Mouse (Mus musculus) forebrain, postnatal 0 days (tissue): Measurements from ENCODE around the gene Epop. TPM values are rescaled to one million over a fixed set of nuclear protein-coding genes. Genes with fewer than 3 reads are reported as not detected.

ENCODE experiments used
- ATAC-seq: fragments of 200-750 bp; cut with Nextera tagmentation; 2 replicates; pipeline ENCODE4 v1.8.0; 2017; ENCODE audit warnings: mild to moderate bottlenecking, moderate library complexity
- DNase-seq: peaks from one replicate; pipeline ENCODE4 v3.0.0-alpha.2; 2015
- H3K27ac ChIP-seq: fragments of 300-500 bp; sonication (generic); 2 replicates; pipeline ENCODE4 v1.5.1; 2014; ENCODE audit warnings: low read depth, mild to moderate bottlenecking, antibody characterized with exemption, low read length, moderate library complexity, mixed read lengths
- H3K27me3 ChIP-seq: fragments of 300-500 bp; sonication (generic); 2 replicates; pipeline ENCODE4 v1.6.1; 2014; ENCODE audit warnings: mild to moderate bottlenecking, low read length, mixed read lengths; ENCODE audit not compliant: insufficient read depth
- H3K36me3 ChIP-seq: fragments of 300-500 bp; sonication (generic); 2 replicates; pipeline ENCODE4 v1.6.1; 2014; ENCODE audit warnings: mild to moderate bottlenecking, moderate library complexity; ENCODE audit not compliant: insufficient read depth
- H3K4me1 ChIP-seq: fragments of 300-500 bp; sonication (generic); 2 replicates; pipeline ENCODE4 v1.6.1; 2014; ENCODE audit warnings: antibody characterized with exemption; ENCODE audit not compliant: insufficient read depth
- H3K4me2 ChIP-seq: fragments of 300-500 bp; sonication (generic); 2 replicates; pipeline ENCODE4 v1.6.1; 2014; ENCODE audit warnings: low read depth, mild to moderate bottlenecking, moderate library complexity
- H3K4me3 ChIP-seq: fragments of 300-500 bp; sonication (generic); 2 replicates; pipeline ENCODE4 v1.5.1; 2014; ENCODE audit warnings: low read depth, low read length, mixed read lengths
- H3K9ac ChIP-seq: fragments of 300-500 bp; sonication (generic); 2 replicates; pipeline ENCODE4 v1.6.1; 2014; ENCODE audit warnings: mild to moderate bottlenecking
- H3K9me3 ChIP-seq: fragments of 300-500 bp; sonication (generic); 2 replicates; pipeline ENCODE4 v1.6.1; 2016; ENCODE audit warnings: low read length
- CTCF ChIP-seq: sonication (generic); IDR thresholded peaks from 2 replicates; pipeline ENCODE4 v1.5.1; 2016; ENCODE audit warnings: antibody characterized with exemption, control low read depth, low read depth
- WGBS: fragments of 180-500 bp; shearing (Covaris S2); extraction: QIAGEN DNeasy Blood & Tissue Kit; methylation state at CpG from one replicate; pipeline ENCODE4 v1.1.7; 2014; 5-methylcytosine and 5-hydroxymethylcytosine counted together
- polyA plus RNA-seq: library from polyadenylated mRNA; unstranded; fragments of >200 nt; fragmentation: Nextera tagmentation; extraction: Ambion mirVana; gene quantifications from 2 replicates; pipeline ENCODE4 v1.2.1, GENCODE M21; 2015
- total RNA-seq: library from RNA; depleted of rRNA; stranded (reverse); fragments of >200 nt; gene quantifications from 2 replicates; pipeline ENCODE4 v1.2.3, GENCODE M21; 2014

Epop gene
- total and polyA plus RNA-seq, 2 experiments from 2014 or later: 3.6 to 6.8 TPM

DNA sequence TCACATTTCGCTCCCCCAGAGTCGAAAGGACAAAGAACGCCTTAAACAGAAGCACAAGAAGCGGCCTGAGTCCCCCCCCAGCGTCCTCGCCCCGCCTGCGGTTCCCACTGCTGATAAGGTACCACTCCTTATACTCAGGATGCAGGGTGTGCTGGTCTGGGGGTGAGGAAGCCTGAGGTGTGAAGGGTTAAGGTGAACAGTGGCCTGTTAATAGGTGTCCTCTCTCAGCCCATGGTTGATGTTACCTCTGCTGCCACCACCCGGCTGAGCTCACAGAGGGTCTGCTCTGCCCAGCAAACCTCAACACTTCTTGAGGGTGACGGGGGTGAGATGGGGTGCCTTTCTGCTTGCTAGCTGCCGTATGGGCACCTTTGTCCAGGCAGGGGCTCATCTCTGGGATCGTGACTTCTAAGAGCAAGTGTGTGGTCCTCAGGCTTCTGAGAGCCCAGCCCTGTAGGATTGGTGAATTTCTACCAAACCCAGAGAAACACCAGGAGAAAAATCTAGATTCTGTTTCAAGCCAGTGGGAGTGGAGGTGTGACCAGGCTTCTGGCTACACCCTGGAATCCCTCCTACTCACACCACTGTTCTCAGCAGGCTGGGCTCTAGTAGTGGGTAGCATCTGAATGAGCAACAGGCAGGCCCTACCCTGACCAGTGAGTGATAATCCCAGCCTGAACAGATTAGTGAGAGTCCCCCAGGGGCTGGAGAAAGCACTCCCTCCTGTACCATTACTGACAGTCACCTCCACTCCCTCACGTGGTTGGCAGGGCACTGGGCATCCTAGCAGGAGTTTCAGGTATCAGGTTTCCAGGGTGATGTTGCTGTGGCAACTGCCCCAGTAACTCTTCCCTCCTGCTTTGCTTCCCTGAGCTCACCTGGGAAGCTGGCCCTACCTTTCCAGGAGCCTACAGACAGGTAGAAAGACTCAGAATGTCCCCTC lies 41.0 kb upstream of the Epop start:
- Histone ChIP-seq H3K9ac (no peak overlapping the region), H3K9me3 (no peaks in the 10 kb centered on the region), H3K27me3 (no peaks in the 10 kb centered on the region), H3K4me1 (peaks cover 10% of the 10 kb centered on the region; the same call in 1 of the 2 replicates), H3K36me3 (peaks cover 57% of the 10 kb centered on the region), H3K4me2 (no peak overlapping the region), H3K4me3 (no peak overlapping the region), H3K27ac (no peak overlapping the region)
- no peak for DNase-seq
- TF ChIP-seq CTCF: 0 out of 2 replicates have a peak, but pooled peaks have one; percentile 22
- 64% methylated on average over 13 of the region's 13 CpGs for WGBS
- ATAC-seq: 0 out of 2 replicates have a peak, but pooled peaks have one; percentile 11

DNA sequence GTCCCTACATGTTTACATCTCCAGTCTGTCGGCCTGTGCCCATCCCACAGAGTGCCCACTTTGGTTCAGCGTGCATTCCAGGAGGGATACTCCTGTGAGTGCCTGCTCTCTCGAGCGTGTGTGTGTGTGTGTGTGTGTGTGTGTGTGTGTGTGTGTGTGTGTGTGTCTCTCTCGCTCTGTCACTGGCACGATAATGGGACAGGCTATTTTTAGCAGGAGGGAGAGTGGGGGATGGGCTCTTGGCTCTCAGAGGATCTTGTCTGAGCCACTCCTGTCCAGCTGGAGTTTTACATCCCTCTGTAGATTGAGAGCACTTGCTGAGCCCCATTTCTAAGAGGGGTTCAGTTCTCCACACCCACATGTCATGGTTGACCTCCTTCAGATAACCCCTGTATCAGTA lies 40.3 kb upstream of the Epop start:
- Histone ChIP-seq H3K9ac (no peak overlapping the region), H3K4me2 (0 out of 2 replicates have a peak overlapping the region, but pooled peaks have one; percentile 10), H3K9me3 (no peaks in the 10 kb centered on the region), H3K27ac (0 out of 2 replicates have a peak overlapping the region, but pooled peaks have one; percentile 9), H3K36me3 (peaks cover 52% of the 10 kb centered on the region), H3K4me1 (peaks cover 10% of the 10 kb centered on the region; the same call in 1 of the 2 replicates), H3K27me3 (no peaks in the 10 kb centered on the region), H3K4me3 (no peak overlapping the region)
- TF ChIP-seq CTCF: no peak
- WGBS: 27% methylated on average over 6 of the region's 6 CpGs
- ATAC-seq (peak; percentile 43; the same call in 1 of the 2 replicates), DNase-seq (peak; percentile 71)

DNA sequence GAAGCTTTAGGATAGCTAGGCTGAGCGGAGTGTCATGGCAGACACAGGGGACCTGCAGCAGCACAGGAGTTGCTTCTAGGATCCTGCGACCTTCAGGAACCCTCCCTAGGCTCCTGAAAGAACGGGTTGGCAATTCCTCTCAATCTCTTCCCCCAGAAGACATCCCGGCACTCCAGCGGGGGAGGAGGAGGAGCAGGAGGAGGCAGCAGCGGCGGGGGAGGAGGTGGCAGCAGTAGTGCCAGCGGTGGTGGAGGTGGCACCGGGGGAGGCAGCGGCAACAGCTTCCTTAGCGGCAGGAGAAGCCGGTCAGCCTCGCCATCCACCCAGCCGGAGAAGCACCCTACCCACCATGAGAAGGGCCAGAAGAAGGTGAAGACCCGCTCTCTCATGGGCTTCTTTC lies 39.8 kb upstream of the Epop start:
- H3K4me3 ChIP-seq: no peak overlapping the region
- peaks cover 47% of the 10 kb centered on the region for H3K36me3 ChIP-seq
- H3K4me2 ChIP-seq: 0 out of 2 replicates have a peak overlapping the region, but pooled peaks have one; percentile 10
- WGBS: 38% methylated on average over 15 of the region's 15 CpGs
- DNase-seq: no peak
- peaks cover 15% of the 10 kb centered on the region; the same call in 1 of the 2 replicates for H3K4me1 ChIP-seq
- no peak overlapping the region for H3K9ac ChIP-seq
- no peak for TF ChIP-seq CTCF
- no peaks in the 10 kb centered on the region for H3K9me3 ChIP-seq
- 0 out of 2 replicates have a peak, but pooled peaks have one; percentile 6 for ATAC-seq
- H3K27ac ChIP-seq: 0 out of 2 replicates have a peak overlapping the region, but pooled peaks have one; percentile 9
- H3K27me3 ChIP-seq: no peaks in the 10 kb centered on the region

DNA sequence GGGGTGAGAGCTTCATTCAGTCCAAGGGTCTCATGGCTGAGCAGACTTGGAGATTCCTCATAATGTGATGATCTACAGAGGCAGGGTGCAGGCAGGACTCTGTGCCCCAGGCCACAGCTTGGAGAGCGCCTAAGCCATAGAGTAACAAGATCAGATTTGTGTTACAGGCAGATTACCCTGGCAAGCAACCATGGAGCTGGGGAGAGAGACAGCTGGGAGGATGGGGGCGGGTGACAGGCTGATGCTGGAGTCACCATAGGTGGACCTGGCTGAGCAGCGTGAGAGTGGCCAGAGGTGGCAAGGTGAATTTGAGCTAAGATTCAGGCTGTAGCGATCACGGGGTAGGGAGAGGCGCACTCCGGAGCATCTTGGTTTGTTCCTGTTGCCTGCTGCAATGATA lies 38.7 kb upstream of the Epop start:
- Histone ChIP-seq H3K4me2 (no peak overlapping the region), H3K4me3 (no peak overlapping the region), H3K4me1 (peaks cover 16% of the 10 kb centered on the region; the same call in 1 of the 2 replicates), H3K36me3 (peaks cover 39% of the 10 kb centered on the region), H3K9me3 (no peaks in the 10 kb centered on the region), H3K9ac (no peak overlapping the region), H3K27ac (no peak overlapping the region), H3K27me3 (no peaks in the 10 kb centered on the region)
- DNase-seq (no peak), ATAC-seq (no peak)
- no peak for TF ChIP-seq CTCF
- WGBS: 94% methylated on average over 7 of the region's 7 CpGs

DNA sequence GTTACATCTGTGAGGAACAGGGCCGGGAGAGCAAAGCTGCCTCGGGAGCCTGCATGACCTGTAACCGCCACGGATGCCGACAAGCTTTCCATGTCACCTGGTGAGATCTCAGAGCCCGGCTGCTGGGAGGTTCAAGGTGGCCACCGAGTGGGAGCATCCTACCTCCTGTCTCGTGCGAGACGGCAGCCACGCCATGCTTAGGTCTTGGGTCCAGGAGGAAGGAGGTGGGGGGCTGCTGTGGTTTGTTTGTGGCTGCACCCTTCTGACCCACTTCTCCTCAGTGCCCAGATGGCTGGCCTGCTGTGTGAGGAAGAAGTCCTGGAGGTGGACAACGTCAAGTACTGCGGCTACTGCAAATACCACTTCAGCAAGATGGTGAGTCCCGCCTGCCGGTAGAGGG lies 37.3 kb upstream of the Epop start:
- no peak for TF ChIP-seq CTCF
- Histone ChIP-seq H3K36me3 (peaks cover 28% of the 10 kb centered on the region), H3K4me2 (no peak overlapping the region), H3K9ac (no peak overlapping the region), H3K27ac (no peak overlapping the region), H3K4me3 (no peak overlapping the region), H3K9me3 (no peaks in the 10 kb centered on the region), H3K4me1 (peaks cover 16% of the 10 kb centered on the region; the same call in 1 of the 2 replicates), H3K27me3 (no peaks in the 10 kb centered on the region)
- DNase-seq (no peak), ATAC-seq (no peak)
- WGBS: 96% methylated on average over 15 of the region's 15 CpGs

DNA sequence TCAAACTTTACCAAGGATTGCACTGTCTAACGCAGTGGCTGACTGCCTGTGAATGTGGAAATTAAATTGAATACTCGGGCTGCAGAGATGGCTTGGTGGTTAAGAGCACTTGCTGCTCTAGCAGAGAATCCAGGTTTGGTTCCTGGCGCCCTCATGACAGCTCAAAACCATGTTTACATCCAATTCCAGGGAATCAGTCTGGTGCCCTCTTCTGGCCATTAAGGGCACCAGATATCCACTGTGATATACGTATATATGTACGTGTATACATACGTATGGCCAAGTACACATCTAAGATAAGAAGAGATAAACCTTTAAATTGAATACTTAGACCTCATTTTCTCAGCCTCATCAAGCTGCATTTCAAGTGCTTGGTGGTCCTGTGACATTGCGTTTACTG lies 36.7 kb upstream of the Epop start:
- Histone ChIP-seq H3K36me3 (peaks cover 27% of the 10 kb centered on the region), H3K4me1 (peaks cover 16% of the 10 kb centered on the region; the same call in 1 of the 2 replicates), H3K9ac (no peak overlapping the region), H3K4me2 (no peak overlapping the region), H3K9me3 (no peaks in the 10 kb centered on the region), H3K27ac (no peak overlapping the region), H3K27me3 (0 out of 2 replicates have a peak, but pooled peaks cover under 1% of the 10 kb centered on the region), H3K4me3 (no peak overlapping the region)
- WGBS: 92% methylated on average over 7 of the region's 7 CpGs
- ATAC-seq (no peak), DNase-seq (no peak)
- TF ChIP-seq CTCF: peak; percentile 45; the same call in 1 of the 2 replicates

DNA sequence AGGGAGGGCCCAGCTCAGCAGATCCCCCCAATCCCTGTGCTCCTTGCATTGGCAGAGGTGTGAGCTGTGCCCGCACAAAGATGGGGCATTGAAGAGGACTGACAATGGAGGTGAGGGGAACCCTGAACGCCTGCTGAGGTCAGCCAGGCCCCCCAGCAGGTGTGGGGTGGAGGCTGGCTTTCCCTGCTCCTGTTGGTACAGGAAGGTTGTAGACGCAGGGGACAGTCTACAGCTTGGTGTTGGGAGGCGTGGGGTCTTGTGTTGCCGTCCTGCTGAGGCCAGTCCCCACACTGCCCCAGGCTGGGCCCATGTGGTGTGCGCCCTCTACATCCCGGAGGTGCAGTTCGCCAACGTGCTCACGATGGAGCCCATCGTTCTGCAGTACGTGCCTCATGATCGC lies 35.9 kb upstream of the Epop start:
- TF ChIP-seq CTCF: no peak
- H3K4me3 ChIP-seq: no peak overlapping the region
- H3K4me2 ChIP-seq: no peak overlapping the region
- WGBS: 82% methylated on average over 13 of the region's 13 CpGs
- peaks cover 20% of the 10 kb centered on the region for H3K4me1 ChIP-seq
- ATAC-seq (no peak), DNase-seq (no peak)
- no peaks in the 10 kb centered on the region for H3K9me3 ChIP-seq
- H3K36me3 ChIP-seq: peaks cover 22% of the 10 kb centered on the region
- H3K27me3 ChIP-seq: 0 out of 2 replicates have a peak, but pooled peaks cover 7% of the 10 kb centered on the region
- H3K9ac ChIP-seq: no peak overlapping the region
- H3K27ac ChIP-seq: no peak overlapping the region
